In the genomic region with DNA sequence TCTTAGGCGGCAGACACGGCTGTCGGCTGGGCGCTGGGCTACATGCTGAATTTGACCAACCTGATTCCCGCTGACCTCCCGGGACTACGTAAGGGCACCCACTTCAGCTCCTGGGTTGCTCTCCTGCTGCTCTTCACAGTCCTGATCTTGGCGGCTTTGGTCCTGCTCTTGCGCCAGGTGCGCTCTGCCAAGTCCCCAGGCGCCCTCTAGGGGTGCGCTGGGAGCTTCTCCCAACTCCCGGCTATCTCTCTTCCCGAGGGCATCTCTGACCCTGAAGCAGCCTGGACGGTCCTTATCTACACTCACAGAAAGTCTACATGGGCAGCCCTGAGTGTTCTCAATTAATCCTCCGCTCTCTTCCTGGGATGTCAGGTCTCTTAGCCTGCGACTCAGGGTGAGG, we compare ENCODE assay signal across 9 mouse cellular contexts. TPM values are rescaled to one million over a fixed set of nuclear protein-coding genes. Genes with fewer than 3 reads are reported as not detected.
A peak's percentile ranks its signal among the peaks of the same experiment; 100 is the strongest.
DNase-seq lines count a peak whose midpoint lies in the region; ATAC-seq and TF ChIP-seq lines count a peak whose summit lies in the region.
"Had no signal": no experiment of that assay in that cellular context is flagged by ENCODE, and none has a peak within 500 bp of the region (broad histone marks: within the 10 kb centered on the region; RNA-seq: fewer than 3 reads in every experiment).

No protein-coding gene starts in this region.

- peak overlapping the region; percentile 10; the same call in 1 of the 2 replicates for H3K4me3 ChIP-seq in intestine, embryonic 16.5 days (ENCODE audit: low read length)
- H3K4me3 ChIP-seq in liver, postnatal 0 days (ENCODE audit: low read depth, low read length) = no peak overlapping the region
- H3K4me3 ChIP-seq: limb, embryonic 12.5 days had no signal

- H3K27me3 ChIP-seq in intestine, embryonic 16.5 days (replicated peaks; ENCODE audit: control insufficient read depth, insufficient read depth, low read length) = peaks cover 35% of the 10 kb centered on the region; the same call in 1 of the 2 replicates
- H3K27me3 ChIP-seq in liver, postnatal 0 days (ENCODE audit: insufficient read depth, low read length) = peaks cover 75% of the 10 kb centered on the region

- peaks cover 15% of the 10 kb centered on the region; the same call in 1 of the 2 replicates for H3K4me1 ChIP-seq in intestine, embryonic 16.5 days (ENCODE audit: control insufficient read depth, insufficient read depth, low read length)
- peaks cover 17% of the 10 kb centered on the region for H3K4me1 ChIP-seq in liver, postnatal 0 days (ENCODE audit: insufficient read depth)

- H3K9ac ChIP-seq in intestine, embryonic 16.5 days (ENCODE audit: low read depth, low read length) = no peak overlapping the region
- H3K9ac ChIP-seq in liver, postnatal 0 days (replicated peaks) = no peak overlapping the region
- H3K9ac ChIP-seq: limb, embryonic 12.5 days had no signal

- peak overlapping the region; percentile 39 for H3K4me2 ChIP-seq in intestine, embryonic 16.5 days (ENCODE audit: low read depth, low read length)
- no peak overlapping the region for H3K4me2 ChIP-seq in liver, postnatal 0 days (ENCODE audit: low read depth, low read length)
- H3K4me2 ChIP-seq: limb, embryonic 12.5 days had no signal

- no peaks in the 10 kb centered on the region for H3K9me3 ChIP-seq in intestine, embryonic 16.5 days (ENCODE audit: control insufficient read depth, low read length)
- no peaks in the 10 kb centered on the region for H3K9me3 ChIP-seq in liver, postnatal 0 days (ENCODE audit: low read length)
- H3K9me3 ChIP-seq: limb, embryonic 12.5 days had no signal

- DNase-seq in left cerebral cortex, adult 18-20 months (ENCODE audit: low spot score in 2 of 2) = peak; percentile 64 to 67
- DNase-seq in left cerebral cortex, adult 8-10 months (ENCODE audit: low spot score in 2 of 2) = no peak
- DNase-seq in cerebellum, postnatal 14 days = peak; percentile 77 to 80
- peak; percentile 65 for DNase-seq in gastrocnemius, postnatal 25 days
- peak; percentile 67 for DNase-seq in liver, postnatal 0 days
- peak; percentile 47 for DNase-seq in ovary, postnatal 14 days (ENCODE audit: low spot score)
- DNase-seq in yolk sac, embryonic 10.5 days (ENCODE audit: low spot score) = peak; percentile 37

- H3K36me3 ChIP-seq in intestine, embryonic 16.5 days (ENCODE audit: control insufficient read depth, insufficient read depth, low read length) = no peaks in the 10 kb centered on the region
- no peaks in the 10 kb centered on the region for H3K36me3 ChIP-seq in liver, postnatal 0 days (replicated peaks; ENCODE audit: insufficient read depth, low read length)
- H3K36me3 ChIP-seq: limb, embryonic 12.5 days had no signal

- ATAC-seq in intestine, embryonic 16.5 days = no peak
- ATAC-seq in liver, postnatal 0 days = peak; percentile 43

- peak; percentile 75 for TF ChIP-seq CTCF in liver, postnatal 0 days (IDR thresholded peaks at IDR 0.05; ENCODE audit: low read depth)

- TF ChIP-seq EP300 in liver, postnatal 0 days (IDR thresholded peaks at IDR 0.05; ENCODE audit: low read depth) = no peak

- 5% methylated on average over 17 of the region's 17 CpGs for WGBS in intestine, embryonic 16.5 days
- 2% methylated on average over 17 of the region's 17 CpGs for WGBS in liver, postnatal 0 days (ENCODE audit: insufficient replicate concordance)

- H3K27ac ChIP-seq in intestine, embryonic 16.5 days (ENCODE audit: low read length) = no peak overlapping the region
- H3K27ac ChIP-seq in liver, postnatal 0 days (ENCODE audit: low read depth) = no peak overlapping the region
- H3K27ac ChIP-seq: limb, embryonic 12.5 days had no signal

RNA-seq across cellular contexts. Expression of a gene that starts 1.6 kb away (rescaled TPM):
- total RNA-seq in left cerebral cortex, adult 18-20 months (2021) = 100 to 1,000 TPM; 328 to 341 TPM
- total RNA-seq in left cerebral cortex, adult 8-10 months (2022) = 100 to 1,000 TPM; 307 to 332 (median 316) TPM
- total RNA-seq in gastrocnemius, postnatal 25 days (2021) = 10 to 100 TPM; 15.0 to 25.1 TPM
- polyA plus RNA-seq in intestine, embryonic 16.5 days (2015; fragmentation: Nextera tagmentation; extraction: Ambion mirVana) = 48.9 and 51.1 TPM in 2 replicates
- 5.2 and 5.4 TPM in 2 replicates for polyA plus RNA-seq in liver, postnatal 0 days (2015; fragmentation: Nextera tagmentation; extraction: Ambion mirVana)

RNA-seq across cellular contexts. Expression of a gene that starts 5.1 kb away (rescaled TPM):
- 10 to 100 TPM; 13.6 to 13.8 TPM for total RNA-seq in left cerebral cortex, adult 18-20 months (2021)
- total RNA-seq in left cerebral cortex, adult 8-10 months (2022) = 10 to 100 TPM; 13.1 to 17.5 (median 16.2) TPM
- 1 to 10 TPM; 9.1 to 9.4 TPM for total RNA-seq in gastrocnemius, postnatal 25 days (2021)
- 23.7 and 27.4 TPM in 2 replicates for polyA plus RNA-seq in intestine, embryonic 16.5 days (2015; fragmentation: Nextera tagmentation; extraction: Ambion mirVana)
- 2.9 and 3.6 TPM in 2 replicates for polyA plus RNA-seq in liver, postnatal 0 days (2015; fragmentation: Nextera tagmentation; extraction: Ambion mirVana)

RNA-seq across cellular contexts. Expression of a gene that starts 22.3 kb away (rescaled TPM):
- under 1 TPM; 0.21 to 0.56 TPM for total RNA-seq in left cerebral cortex, adult 18-20 months (2021)
- total RNA-seq in left cerebral cortex, adult 8-10 months (2022) = under 1 TPM in 2 of 4 experiments, not detected in 2; 0.40 to 0.84 TPM
- total RNA-seq in gastrocnemius, postnatal 25 days (2021) = not detected
- 0.13 and 0.33 TPM in 2 replicates for polyA plus RNA-seq in intestine, embryonic 16.5 days (2015; fragmentation: Nextera tagmentation; extraction: Ambion mirVana)
- 0.78 and 0.97 TPM in 2 replicates for polyA plus RNA-seq in liver, postnatal 0 days (2015; fragmentation: Nextera tagmentation; extraction: Ambion mirVana)
- polyA plus RNA-seq: limb, embryonic 12.5 days had no signal

RNA-seq across cellular contexts. Expression of a gene that starts 27.7 kb away (rescaled TPM):
- total RNA-seq in left cerebral cortex, adult 18-20 months (2021) = 100 to 1,000 TPM; 155 to 165 TPM
- total RNA-seq in left cerebral cortex, adult 8-10 months (2022) = 100 to 1,000 TPM; 176 to 185 (median 183) TPM
- total RNA-seq in gastrocnemius, postnatal 25 days (2021) = 10 to 100 TPM; 12.5 to 16.2 TPM
- 2.1 and 2.8 TPM in 2 replicates for polyA plus RNA-seq in intestine, embryonic 16.5 days (2015; fragmentation: Nextera tagmentation; extraction: Ambion mirVana)
- polyA plus RNA-seq in liver, postnatal 0 days (2015; fragmentation: Nextera tagmentation; extraction: Ambion mirVana) = 0.71 and 0.87 TPM in 2 replicates

RNA-seq across cellular contexts. Expression of a gene that starts 28.6 kb away (rescaled TPM):
- total RNA-seq in left cerebral cortex, adult 18-20 months (2021) = 1 to 10 TPM; 1.4 to 1.8 TPM
- 1 to 10 TPM; 1.7 to 3.8 (median 2.3) TPM for total RNA-seq in left cerebral cortex, adult 8-10 months (2022)
- under 1 TPM; 0.19 to 0.33 TPM for total RNA-seq in gastrocnemius, postnatal 25 days (2021)
- 56.7 and 66.4 TPM in 2 replicates for polyA plus RNA-seq in intestine, embryonic 16.5 days (2015; fragmentation: Nextera tagmentation; extraction: Ambion mirVana)
- 5.5 and 7.4 TPM in 2 replicates for polyA plus RNA-seq in liver, postnatal 0 days (2015; fragmentation: Nextera tagmentation; extraction: Ambion mirVana)

Comparison
In these comparisons a context has a peak if more than half of its experiments do, and no peak if none do; other contexts are left out.
1. DNase-seq: peak in left cerebral cortex, adult 18-20 months (2 of 2), cerebellum, postnatal 14 days (2 of 2), gastrocnemius, postnatal 25 days (single experiment), liver, postnatal 0 days (single experiment), ovary, postnatal 14 days (single experiment) and yolk sac, embryonic 10.5 days (single experiment); none in left cerebral cortex, adult 8-10 months (0 of 2).
2. RNA of a gene that starts 1.6 kb away (total RNA-seq): 328 to 341 TPM in left cerebral cortex, adult 18-20 months and 307 to 332 TPM in left cerebral cortex, adult 8-10 months; 15.0 to 25.1 TPM in gastrocnemius, postnatal 25 days; every median in the first group is over 10 times any median in the second.